Mouse (Mus musculus): ENCODE results near the gene Neil1. TPM values are rescaled to one million over a fixed set of nuclear protein-coding genes. Genes with fewer than 3 reads are reported as not detected.

Neil1 gene
- polyA plus RNA-seq (2017; shearing (Covaris generic)), result 30.6 TPM

GRCm38 (mm10) chr9:57148144-57148878, at the start of gene Neil1:
Gene Neil1 (minus strand): TSS chr9:57148305.

GRCm38 (mm10) chr9:57158013-57158470, 9.9 kb upstream of the Neil1 start, which contains the start of gene Commd4:
Gene Commd4 (minus strand): TSS chr9:57158331.

GRCm38 (mm10) chr9:57130577-57131433, 17.3 kb downstream of the Neil1 start, which contains the start of gene Man2c1:
Gene Man2c1 (plus strand): TSS chr9:57130690.

Other genes starting within 250 kb of the Neil1 start
- gene Snx33, start 219.9 kb downstream of the Neil1 start, polyA plus RNA-seq (2017; shearing (Covaris generic)), result 9.6 TPM
- 92.1 TPM for gene Imp3, start 210.8 kb downstream of the Neil1 start, polyA plus RNA-seq (2017; shearing (Covaris generic))
- 15.2 TPM for gene Snupn, start 197.4 kb downstream of the Neil1 start, polyA plus RNA-seq (2017; shearing (Covaris generic))
- gene Ptpn9, start 153.4 kb downstream of the Neil1 start, polyA plus RNA-seq (2017; shearing (Covaris generic)), result 19.0 TPM
- gene Sin3a, start 76.3 kb downstream of the Neil1 start, polyA plus RNA-seq (2017; shearing (Covaris generic)), result 39.6 TPM
- 75.6 TPM for gene Man2c1, start 17.6 kb downstream of the Neil1 start, polyA plus RNA-seq (2017; shearing (Covaris generic))
- gene Commd4, start 10.0 kb upstream of the Neil1 start, polyA plus RNA-seq (2017; shearing (Covaris generic)), result 303 TPM
- gene Trcg1, start 88.3 kb upstream of the Neil1 start, polyA plus RNA-seq (2017; shearing (Covaris generic)), result 0.06 TPM
- 33.6 TPM for gene 1700017B05Rik, start 114.3 kb upstream of the Neil1 start, polyA plus RNA-seq (2017; shearing (Covaris generic))

All from CD4-positive, CD25-positive, alpha-beta regulatory T cell (primary cell).